Mouse (Mus musculus): ENCODE results near the gene Pidd1. TPM values are rescaled to one million over a fixed set of nuclear protein-coding genes. Genes with fewer than 3 reads are reported as not detected.
"Not testable (repeated sequence)": the region's sequence is repeated elsewhere in the genome, so short reads cannot be mapped to it uniquely, and the experiment has no call there.

Gene Pidd1
- polyA plus RNA-seq, 1 experiment from 2014 or later, result 9.7 TPM

DNA sequence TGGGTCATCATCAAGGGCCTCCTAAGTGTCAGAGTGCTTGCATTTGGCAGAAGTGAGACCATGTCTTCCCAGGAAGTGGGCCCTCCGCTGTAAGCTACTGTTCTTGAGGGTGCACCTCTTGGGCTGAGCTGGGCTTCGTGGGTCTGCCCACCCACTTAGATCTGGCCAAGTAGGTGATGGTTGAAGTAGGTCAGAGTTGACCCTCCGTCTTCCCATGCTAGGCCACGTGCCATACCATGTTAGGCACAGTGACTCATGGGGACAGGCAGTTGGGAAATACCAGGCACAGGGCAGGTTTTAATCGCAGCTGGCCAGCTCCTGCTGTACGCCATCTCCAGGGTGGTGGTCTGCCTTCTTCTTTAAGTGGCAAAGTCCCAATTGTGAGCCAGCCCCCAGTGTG, 12.9 kb upstream of the Pidd1 start:
- peaks cover 27% of the 10 kb centered on the region for H3K4me1 ChIP-seq (ENCODE audit: control insufficient read depth, low read depth, low read length)
- no peak for ATAC-seq (ENCODE audit: low read depth)
- 74% methylated on average over 6 of the region's 6 CpGs for WGBS (ENCODE audit: insufficient replicate concordance)
- H3K36me3 ChIP-seq (ENCODE audit: control insufficient read depth, insufficient read depth), result peaks cover 3% of the 10 kb centered on the region
- no peak overlapping the region for H3K4me2 ChIP-seq (ENCODE audit: low read depth, low read length)
- no peak overlapping the region for H3K9ac ChIP-seq (ENCODE audit: low read depth, low read length)
- H3K27ac ChIP-seq (ENCODE audit: low read length), result peak overlapping the region; percentile 12; the same call in 1 of the 2 replicates
- H3K4me3 ChIP-seq (ENCODE audit: low read depth, low read length), result no peak overlapping the region
- H3K9me3 ChIP-seq (replicated peaks; ENCODE audit: control insufficient read depth, low read length), result no peaks in the 10 kb centered on the region
- H3K27me3 ChIP-seq (ENCODE audit: control insufficient read depth, insufficient read depth, low read depth, low read length), result peaks cover 21% of the 10 kb centered on the region

DNA sequence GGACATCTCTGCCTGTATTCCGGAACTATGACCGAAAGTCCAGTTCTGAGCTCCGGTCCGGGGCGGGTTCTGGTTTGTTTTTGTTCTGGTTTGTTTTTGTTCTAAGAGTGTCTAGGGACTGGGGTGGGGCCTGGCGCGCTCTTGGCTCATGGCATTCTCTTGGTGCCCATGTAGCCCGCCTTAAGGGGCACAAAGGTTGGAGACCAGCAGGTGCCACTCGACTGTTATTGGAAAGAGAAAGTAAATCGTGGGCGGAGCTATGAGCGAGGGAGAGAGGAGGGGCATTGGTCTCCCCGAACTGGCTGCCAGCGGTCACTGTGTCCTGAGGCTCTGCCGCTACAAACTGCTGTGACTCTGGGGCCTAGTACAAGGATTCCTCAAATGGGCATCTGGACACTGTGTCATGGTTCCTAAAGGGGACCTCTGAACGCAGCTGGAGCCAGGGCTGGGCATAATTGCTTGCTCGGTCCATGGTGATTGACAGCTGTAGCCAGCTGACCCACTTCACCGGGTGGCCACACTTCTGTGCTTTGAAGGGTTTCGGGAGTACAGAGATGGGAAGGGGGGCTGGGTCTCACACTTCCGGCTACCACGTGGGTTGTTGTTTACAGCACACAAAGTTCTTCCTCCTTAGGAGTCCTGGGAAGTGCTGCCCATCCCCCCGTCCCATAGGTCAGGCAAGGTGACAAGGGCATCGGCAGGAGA, 11.9 kb upstream of the Pidd1 start:
- H3K4me1 ChIP-seq (ENCODE audit: control insufficient read depth, low read depth, low read length), result peaks cover 27% of the 10 kb centered on the region
- peak overlapping the region; percentile 92 for H3K27ac ChIP-seq (ENCODE audit: low read length)
- peaks cover 11% of the 10 kb centered on the region for H3K27me3 ChIP-seq (ENCODE audit: control insufficient read depth, insufficient read depth, low read depth, low read length)
- H3K4me3 ChIP-seq (ENCODE audit: low read depth, low read length), result peak overlapping the region; percentile 90
- H3K4me2 ChIP-seq (ENCODE audit: low read depth, low read length), result peak overlapping the region; percentile 100
- peak; percentile 40 for ATAC-seq (ENCODE audit: low read depth)
- H3K36me3 ChIP-seq (ENCODE audit: control insufficient read depth, insufficient read depth), result peaks cover 12% of the 10 kb centered on the region
- WGBS (ENCODE audit: insufficient replicate concordance), result 2% methylated on average over 23 of the region's 23 CpGs
- H3K9me3 ChIP-seq (replicated peaks; ENCODE audit: control insufficient read depth, low read length), result no peaks in the 10 kb centered on the region
- H3K9ac ChIP-seq (ENCODE audit: low read depth, low read length), result peak overlapping the region; percentile 81

DNA sequence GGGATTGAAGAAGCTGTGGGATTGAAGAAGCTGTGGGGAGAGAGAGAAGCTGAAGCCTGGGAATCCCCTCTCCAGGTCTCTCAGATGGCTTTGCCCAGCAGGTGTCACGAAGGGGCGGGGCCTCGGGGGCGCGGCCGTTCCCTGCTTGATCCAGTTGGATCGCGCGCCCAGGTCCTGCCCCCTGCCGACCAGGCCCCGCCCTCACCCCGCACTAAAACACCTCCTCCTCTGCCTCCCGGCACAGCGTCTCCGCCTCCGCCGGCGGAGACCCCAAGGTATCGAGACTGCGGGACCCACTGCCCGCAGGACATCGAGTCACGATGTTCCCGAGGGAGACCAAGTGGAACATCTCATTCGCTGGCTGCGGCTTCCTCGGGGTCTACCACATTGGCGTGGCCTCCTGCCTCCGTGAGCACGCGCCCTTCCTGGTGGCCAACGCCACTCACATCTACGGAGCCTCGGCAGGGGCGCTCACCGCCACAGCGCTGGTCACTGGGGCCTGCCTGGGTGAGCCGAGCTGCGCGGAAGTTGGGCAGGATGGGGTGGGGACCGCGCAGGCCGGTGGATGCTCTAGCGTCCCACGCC, 11.2 kb upstream of the Pidd1 start, which contains the start of gene Pnpla2:
Gene Pnpla2 (plus strand): TSS at position 232 of the 585 bp plus-strand sequence.
- under 1% methylated on average over 42 of the region's 45 CpGs for WGBS (ENCODE audit: insufficient replicate concordance)
- Histone ChIP-seq H3K4me2 (ENCODE audit: low read depth, low read length) (peak within 1 kb of the TSS; percentile 100), H3K9ac (ENCODE audit: low read depth, low read length) (peak within 1 kb of the TSS; percentile 81), H3K27ac (ENCODE audit: low read length) (peak within 1 kb of the TSS; percentile 92), H3K27me3 (ENCODE audit: control insufficient read depth, insufficient read depth, low read depth, low read length) (peaks cover 5% of the 10 kb centered on the region; the same call in 1 of the 2 replicates), H3K4me3 (ENCODE audit: low read depth, low read length) (peak within 1 kb of the TSS; percentile 90), H3K4me1 (ENCODE audit: control insufficient read depth, low read depth, low read length) (peaks cover 31% of the 10 kb centered on the region), H3K36me3 (ENCODE audit: control insufficient read depth, insufficient read depth) (peaks cover 15% of the 10 kb centered on the region), H3K9me3 (replicated peaks; ENCODE audit: control insufficient read depth, low read length) (no peaks in the 10 kb centered on the region)
- peak; percentile 91 for ATAC-seq (ENCODE audit: low read depth)

DNA sequence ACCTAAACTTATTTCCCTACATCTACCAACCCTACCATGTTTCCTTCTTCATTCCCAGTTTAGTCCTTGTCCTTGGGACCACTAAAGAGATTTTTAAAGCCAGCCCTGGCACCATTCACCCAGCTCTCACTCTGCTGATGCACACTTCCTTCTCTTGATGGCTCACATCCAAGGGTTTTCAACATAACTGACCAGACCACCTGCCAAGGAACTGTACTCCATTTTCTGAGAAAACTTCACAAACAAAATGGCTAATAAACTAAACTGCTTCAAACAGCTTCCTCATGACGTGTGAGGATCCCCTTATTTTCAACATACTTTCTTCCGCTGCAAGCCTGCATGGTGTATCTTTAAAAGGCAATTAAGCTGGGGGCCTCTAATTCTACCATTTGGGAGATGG, 9.8 kb upstream of the Pidd1 start:
- no peak overlapping the region for H3K4me3 ChIP-seq (ENCODE audit: low read depth, low read length)
- peaks cover 39% of the 10 kb centered on the region for H3K4me1 ChIP-seq (ENCODE audit: control insufficient read depth, low read depth, low read length)
- no peak for ATAC-seq (ENCODE audit: low read depth)
- no peak overlapping the region for H3K4me2 ChIP-seq (ENCODE audit: low read depth, low read length)
- no peaks in the 10 kb centered on the region for H3K9me3 ChIP-seq (replicated peaks; ENCODE audit: control insufficient read depth, low read length)
- H3K9ac ChIP-seq (ENCODE audit: low read depth, low read length), result no peak overlapping the region
- H3K36me3 ChIP-seq (ENCODE audit: control insufficient read depth, insufficient read depth), result peaks cover 19% of the 10 kb centered on the region
- WGBS (ENCODE audit: insufficient replicate concordance), result 70% methylated on average over 2 of the region's 2 CpGs
- no peaks in the 10 kb centered on the region for H3K27me3 ChIP-seq (ENCODE audit: control insufficient read depth, insufficient read depth, low read depth, low read length)
- H3K27ac ChIP-seq (ENCODE audit: low read length), result no peak overlapping the region

DNA sequence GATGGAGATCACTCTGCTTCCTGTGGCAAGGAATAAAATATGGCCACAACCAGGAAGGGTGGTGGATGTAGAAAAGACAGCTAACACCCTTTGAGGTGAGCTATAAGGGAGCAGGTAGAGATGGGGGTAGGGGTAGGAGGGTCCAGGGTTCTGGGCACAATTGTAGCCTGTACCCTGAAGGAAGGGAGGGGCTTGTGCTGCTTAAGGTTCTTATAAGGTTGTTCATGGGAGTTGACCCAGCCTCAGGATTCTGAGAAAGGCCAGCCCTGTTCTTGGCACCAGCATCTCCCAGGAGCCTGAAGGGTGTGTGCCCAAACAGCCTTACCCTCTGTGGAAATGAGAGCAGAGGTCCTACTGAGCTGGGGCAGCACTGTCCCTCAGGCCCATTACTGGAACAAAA, 8.1 kb upstream of the Pidd1 start:
- no peak for ATAC-seq (ENCODE audit: low read depth)
- Histone ChIP-seq H3K27ac (ENCODE audit: low read length) (no peak overlapping the region), H3K9me3 (replicated peaks; ENCODE audit: control insufficient read depth, low read length) (no peaks in the 10 kb centered on the region), H3K36me3 (ENCODE audit: control insufficient read depth, insufficient read depth) (peaks cover 19% of the 10 kb centered on the region), H3K4me2 (ENCODE audit: low read depth, low read length) (no peak overlapping the region), H3K4me3 (ENCODE audit: low read depth, low read length) (no peak overlapping the region), H3K4me1 (ENCODE audit: control insufficient read depth, low read depth, low read length) (peaks cover 42% of the 10 kb centered on the region), H3K9ac (ENCODE audit: low read depth, low read length) (no peak overlapping the region; the same call in 1 of the 2 replicates), H3K27me3 (ENCODE audit: control insufficient read depth, insufficient read depth, low read depth, low read length) (no peaks in the 10 kb centered on the region)

DNA sequence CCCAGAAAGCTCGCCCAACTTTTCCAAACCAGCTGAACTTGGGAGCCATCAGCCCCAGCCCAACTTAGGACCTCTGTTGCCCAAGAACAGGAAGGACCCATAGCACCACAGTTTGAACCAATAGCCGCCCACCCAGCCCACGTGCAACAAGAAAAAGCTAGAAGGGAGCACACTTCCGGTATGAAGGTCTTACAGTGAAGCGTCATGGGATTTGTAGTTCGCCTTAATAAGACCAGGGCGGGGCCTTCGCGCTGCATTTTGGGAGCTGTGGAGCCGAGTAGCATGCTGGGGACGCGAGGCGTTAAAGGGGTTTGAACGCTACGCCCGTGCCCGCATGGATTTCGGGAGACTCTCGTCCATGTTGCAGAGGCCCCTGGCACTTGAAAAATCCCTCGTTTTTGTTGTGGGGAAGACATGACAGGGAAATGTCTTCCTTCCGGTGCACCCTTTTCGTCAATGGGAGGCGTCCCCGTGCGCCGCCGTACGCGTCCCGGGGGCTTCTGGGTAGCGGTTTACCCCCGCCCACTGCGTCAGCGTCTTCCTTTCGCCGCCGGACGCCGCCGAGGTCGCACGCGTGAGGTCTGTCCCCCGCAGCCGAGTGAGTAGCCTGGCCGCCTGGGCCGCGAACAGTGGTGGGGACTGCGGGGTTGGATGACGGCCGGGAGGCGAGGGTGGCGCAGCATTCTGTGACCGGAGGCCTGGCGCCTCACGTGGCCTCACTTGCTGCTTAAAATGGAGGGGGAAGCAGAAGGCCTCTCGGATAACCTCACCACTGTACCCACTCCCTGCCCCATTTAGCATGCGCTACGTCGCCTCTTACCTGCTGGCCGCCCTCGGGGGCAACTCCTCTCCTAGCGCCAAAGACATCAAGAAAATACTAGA, 3.5 kb upstream of the Pidd1 start, which contains the start of gene Rplp2:
Gene Rplp2 (plus strand): TSS at position 261 of the 882 bp plus-strand sequence.
- peaks cover 47% of the 10 kb centered on the region for H3K4me1 ChIP-seq (ENCODE audit: control insufficient read depth, low read depth, low read length)
- H3K4me2 ChIP-seq (ENCODE audit: low read depth, low read length), result peak within 1 kb of the TSS; percentile 86
- peaks cover 19% of the 10 kb centered on the region for H3K36me3 ChIP-seq (ENCODE audit: control insufficient read depth, insufficient read depth)
- no peaks in the 10 kb centered on the region for H3K27me3 ChIP-seq (ENCODE audit: control insufficient read depth, insufficient read depth, low read depth, low read length)
- peak; percentile 88 for ATAC-seq (ENCODE audit: low read depth)
- peak within 1 kb of the TSS; percentile 90 for H3K4me3 ChIP-seq (ENCODE audit: low read depth, low read length)
- peak within 1 kb of the TSS; percentile 89 for H3K27ac ChIP-seq (ENCODE audit: low read length)
- under 1% methylated on average over 63 of the region's 63 CpGs for WGBS (ENCODE audit: insufficient replicate concordance)
- no peaks in the 10 kb centered on the region for H3K9me3 ChIP-seq (replicated peaks; ENCODE audit: control insufficient read depth, low read length)
- H3K9ac ChIP-seq (ENCODE audit: low read depth, low read length), result peak within 1 kb of the TSS; percentile 89

DNA sequence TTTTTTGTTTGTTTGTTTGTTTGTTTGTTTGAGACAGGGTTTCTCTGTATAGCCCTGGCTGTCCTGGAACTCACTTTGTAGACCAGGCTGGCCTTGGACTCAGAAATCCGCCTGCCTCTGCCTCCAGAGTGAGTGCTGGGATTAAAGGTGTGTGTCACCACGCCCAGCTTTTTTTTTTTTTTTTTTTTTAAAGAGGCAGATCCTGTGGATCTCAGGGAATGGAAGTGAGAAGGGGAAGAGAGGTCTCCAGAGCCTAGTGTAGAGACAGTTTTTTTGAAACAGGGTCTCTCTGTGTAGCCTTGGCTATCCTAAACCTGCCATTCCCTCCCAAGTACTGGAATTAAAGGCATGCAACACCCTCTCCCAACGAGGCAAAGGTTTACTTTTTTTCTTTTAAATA, 2.5 kb upstream of the Pidd1 start:
- H3K27me3 ChIP-seq (ENCODE audit: control insufficient read depth, insufficient read depth, low read depth, low read length); H3K27ac ChIP-seq (ENCODE audit: low read length); H3K4me3 ChIP-seq (ENCODE audit: low read depth, low read length); H3K9me3 ChIP-seq (replicated peaks; ENCODE audit: control insufficient read depth, low read length); ATAC-seq (ENCODE audit: low read depth); H3K9ac ChIP-seq (ENCODE audit: low read depth, low read length): not testable (repeated sequence)
- peaks cover 54% of the 10 kb centered on the region for H3K4me1 ChIP-seq (ENCODE audit: control insufficient read depth, low read depth, low read length)
- 52% methylated on average over 3 of the region's 3 CpGs for WGBS (ENCODE audit: insufficient replicate concordance)
- peak overlapping the region; percentile 81 for H3K4me2 ChIP-seq (ENCODE audit: low read depth, low read length)
- peaks cover 17% of the 10 kb centered on the region for H3K36me3 ChIP-seq (ENCODE audit: control insufficient read depth, insufficient read depth)

DNA sequence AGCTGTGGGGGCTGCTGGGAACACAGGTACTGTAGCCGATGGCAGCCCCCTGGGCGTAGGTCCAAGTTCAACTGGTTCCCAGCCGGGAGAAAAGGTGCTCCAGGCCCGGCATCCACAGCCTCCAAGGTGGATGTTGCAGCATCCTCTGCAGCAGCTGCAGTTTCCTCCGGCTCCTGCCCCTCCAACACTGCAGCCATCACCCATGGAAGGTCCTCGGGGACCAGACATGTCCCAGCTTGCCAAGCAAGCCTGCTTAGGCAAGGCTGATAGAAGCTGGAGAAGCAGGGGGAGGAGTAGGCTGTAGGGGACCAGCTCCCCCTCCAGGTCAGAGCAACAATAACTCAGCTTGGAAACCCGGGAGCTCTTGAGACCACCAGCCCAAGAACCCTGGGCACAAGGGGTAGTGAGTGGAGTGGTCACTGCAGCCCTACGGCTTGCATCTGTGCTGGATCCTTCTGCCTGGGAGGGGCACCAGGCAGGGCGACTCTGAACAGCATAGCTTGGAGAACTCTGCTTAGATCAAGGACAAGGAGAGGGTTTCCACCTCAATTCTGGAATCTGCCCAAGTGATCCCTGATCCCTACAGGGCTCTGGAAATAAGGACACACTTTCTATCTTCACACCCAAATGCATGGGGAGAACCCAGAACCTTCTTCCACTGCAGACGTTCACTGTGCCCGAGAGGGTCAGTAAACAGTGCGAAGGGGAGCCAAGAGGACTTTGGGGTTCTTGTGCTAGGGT, 574 bp downstream of the Pidd1 start:
- peak overlapping the region; percentile 68 for H3K27ac ChIP-seq (ENCODE audit: low read length)
- peak overlapping the region; percentile 63 for H3K4me3 ChIP-seq (ENCODE audit: low read depth, low read length)
- peaks cover 46% of the 10 kb centered on the region for H3K4me1 ChIP-seq (ENCODE audit: control insufficient read depth, low read depth, low read length)
- peak overlapping the region; percentile 78 for H3K9ac ChIP-seq (ENCODE audit: low read depth, low read length)
- 19% methylated on average over 12 of the region's 12 CpGs for WGBS (ENCODE audit: insufficient replicate concordance)
- peaks cover 30% of the 10 kb centered on the region for H3K36me3 ChIP-seq (ENCODE audit: control insufficient read depth, insufficient read depth)
- no peak for ATAC-seq (ENCODE audit: low read depth)
- peak overlapping the region; percentile 95 for H3K4me2 ChIP-seq (ENCODE audit: low read depth, low read length)
- H3K9me3 ChIP-seq (replicated peaks; ENCODE audit: control insufficient read depth, low read length), result no peaks in the 10 kb centered on the region
- no peaks in the 10 kb centered on the region for H3K27me3 ChIP-seq (ENCODE audit: control insufficient read depth, insufficient read depth, low read depth, low read length)

All from liver, embryonic 16.5 days (tissue).